ENCODE assay signal across 8 mouse cellular contexts in genomic region chr1:171122932-171123331, GRCm38 (mm10). TPM values are rescaled to one million over a fixed set of nuclear protein-coding genes. Genes with fewer than 3 reads are reported as not detected.
A peak's percentile ranks its signal among the peaks of the same experiment; 100 is the strongest.
DNase-seq lines count a peak whose midpoint lies in the region; ATAC-seq lines count a peak whose summit lies in the region.

No protein-coding gene starts in this region.

- H3K4me3 ChIP-seq in embryonic facial prominence, embryonic 12.5 days = no peak overlapping the region
- no peak overlapping the region for H3K4me3 ChIP-seq in kidney, embryonic 16.5 days (ENCODE audit: low read length)
- peak overlapping the region; percentile 12 for H3K4me3 ChIP-seq in megakaryocyte, embryonic 14.5 days (replicated peaks)
- no peak overlapping the region for H3K4me3 ChIP-seq in forebrain, embryonic 12.5 days (replicated peaks)

- DNase-seq in heart, adult 18-20 months = peak; percentile 52 to 53
- DNase-seq in heart, postnatal 25 days (ENCODE audit: low spot score) = no peak
- DNase-seq in frontal cortex, postnatal 36 days (ENCODE audit: low spot score in 2 of 2) = no peak
- no peak for DNase-seq in gastrocnemius, postnatal 36 days

- no peak overlapping the region for H3K4me2 ChIP-seq in embryonic facial prominence, embryonic 12.5 days (replicated peaks)
- no peak overlapping the region for H3K4me2 ChIP-seq in kidney, embryonic 16.5 days (replicated peaks; ENCODE audit: low read depth, low read length)
- H3K4me2 ChIP-seq in forebrain, embryonic 12.5 days = no peak overlapping the region

- H3K36me3 ChIP-seq in embryonic facial prominence, embryonic 12.5 days = peaks cover 3% of the 10 kb centered on the region
- peaks cover 4% of the 10 kb centered on the region; the same call in 1 of the 2 replicates for H3K36me3 ChIP-seq in kidney, embryonic 16.5 days (ENCODE audit: insufficient read depth, low read length)
- peaks cover 10% of the 10 kb centered on the region for H3K36me3 ChIP-seq in megakaryocyte, embryonic 14.5 days (replicated peaks; ENCODE audit: low read length)
- peaks cover 11% of the 10 kb centered on the region; the same call in 1 of the 2 replicates for H3K36me3 ChIP-seq in forebrain, embryonic 12.5 days (replicated peaks)

- H3K4me1 ChIP-seq in embryonic facial prominence, embryonic 12.5 days = 0 out of 2 replicates have a peak, but pooled peaks cover 7% of the 10 kb centered on the region
- no peaks in the 10 kb centered on the region for H3K4me1 ChIP-seq in kidney, embryonic 16.5 days (ENCODE audit: insufficient read depth, low read length)
- H3K4me1 ChIP-seq in megakaryocyte, embryonic 14.5 days = peaks cover 38% of the 10 kb centered on the region
- H3K4me1 ChIP-seq in forebrain, embryonic 12.5 days = no peaks in the 10 kb centered on the region

- intact Hi-C loops in heart, postnatal 25 days (cut with DNase I) = no loop called here
- intact Hi-C loops in gastrocnemius, postnatal 36 days (cut with DNase I) = loop anchor here (5.0 kb wide), 1 partner anchor 34 kb away; no protein-coding TSS in a partner anchor

- 39% methylated on average over 7 of the region's 7 CpGs for WGBS in embryonic facial prominence, embryonic 12.5 days
- 30% methylated on average over 7 of the region's 7 CpGs for WGBS in kidney, embryonic 16.5 days
- WGBS in forebrain, embryonic 12.5 days = 41% methylated on average over 7 of the region's 7 CpGs

- ATAC-seq in embryonic facial prominence, embryonic 12.5 days (ENCODE audit: insufficient number of reproducible peaks, insufficient read depth, low FRiP score, low TSS enrichment) = 0 out of 2 replicates have a peak, but pooled peaks have one; percentile 54
- ATAC-seq in kidney, embryonic 16.5 days (ENCODE audit: low FRiP score, low TSS enrichment) = peak; percentile 67; the same call in 1 of the 2 replicates
- no peak for ATAC-seq in forebrain, embryonic 12.5 days (ENCODE audit: low FRiP score)

- H3K9me3 ChIP-seq in embryonic facial prominence, embryonic 12.5 days = no peaks in the 10 kb centered on the region
- H3K9me3 ChIP-seq in kidney, embryonic 16.5 days (ENCODE audit: low read length) = no peaks in the 10 kb centered on the region
- no peaks in the 10 kb centered on the region for H3K9me3 ChIP-seq in megakaryocyte, embryonic 14.5 days
- H3K9me3 ChIP-seq in forebrain, embryonic 12.5 days = no peaks in the 10 kb centered on the region

- no peak overlapping the region for H3K9ac ChIP-seq in embryonic facial prominence, embryonic 12.5 days
- H3K9ac ChIP-seq in kidney, embryonic 16.5 days (replicated peaks; ENCODE audit: low read length) = no peak overlapping the region
- no peak overlapping the region for H3K9ac ChIP-seq in forebrain, embryonic 12.5 days

- H3K27ac ChIP-seq in embryonic facial prominence, embryonic 12.5 days = no peak overlapping the region
- no peak overlapping the region for H3K27ac ChIP-seq in kidney, embryonic 16.5 days (ENCODE audit: low read length)
- H3K27ac ChIP-seq in forebrain, embryonic 12.5 days = no peak overlapping the region

- H3K27me3 ChIP-seq in embryonic facial prominence, embryonic 12.5 days = no peaks in the 10 kb centered on the region
- H3K27me3 ChIP-seq in kidney, embryonic 16.5 days (ENCODE audit: insufficient read depth, low read length) = no peaks in the 10 kb centered on the region
- H3K27me3 ChIP-seq in megakaryocyte, embryonic 14.5 days (replicated peaks) = peaks cover 2% of the 10 kb centered on the region
- H3K27me3 ChIP-seq in forebrain, embryonic 12.5 days = no peaks in the 10 kb centered on the region

RNA-seq across cellular contexts. Expression of gene Cfap126, which starts 9.2 kb away (rescaled TPM):
- total RNA-seq in heart, adult 18-20 months (2021) = 1 to 10 TPM in 1 of 2 experiments, under 1 TPM in 1; 0.60 to 1.4 TPM
- 1 to 10 TPM in 1 of 2 experiments, under 1 TPM in 1; 0.34 to 1.1 TPM for total RNA-seq in heart, postnatal 25 days (2021)
- polyA plus RNA-seq in embryonic facial prominence, embryonic 12.5 days (2016; fragmentation: Nextera tagmentation; extraction: Ambion mirVana) = 1.4 and 1.8 TPM in 2 replicates
- 2.9 and 3.0 TPM in 2 replicates for polyA plus RNA-seq in kidney, embryonic 16.5 days (2015; fragmentation: Nextera tagmentation; extraction: Ambion mirVana)
- polyA plus RNA-seq in megakaryocyte, embryonic 14.5 days (2012; ENCODE audit: insufficient read depth, low replicate concordance) = not detected in 2 replicates
- under 1 TPM; 0.54 to 0.91 TPM for total RNA-seq in gastrocnemius, postnatal 36 days (2021)
- polyA plus RNA-seq in forebrain, embryonic 12.5 days (2016; fragmentation: Nextera tagmentation; extraction: Ambion mirVana) = 3.9 and 5.2 TPM in 2 replicates

RNA-seq across cellular contexts. Expression of gene Sdhc, which starts 27.5 kb away (rescaled TPM):
- total RNA-seq in heart, adult 18-20 months (2021) = 1,000 to 10,000 TPM; 1,188 to 1,220 TPM
- total RNA-seq in heart, postnatal 25 days (2021) = 1,000 to 10,000 TPM; 1,121 to 1,186 TPM
- 210 and 216 TPM in 2 replicates for polyA plus RNA-seq in embryonic facial prominence, embryonic 12.5 days (2016; fragmentation: Nextera tagmentation; extraction: Ambion mirVana)
- polyA plus RNA-seq in kidney, embryonic 16.5 days (2015; fragmentation: Nextera tagmentation; extraction: Ambion mirVana) = 340 TPM in 2 replicates
- 22.4 and 93.6 TPM in 2 replicates for polyA plus RNA-seq in megakaryocyte, embryonic 14.5 days (2012; ENCODE audit: insufficient read depth, low replicate concordance)
- total RNA-seq in gastrocnemius, postnatal 36 days (2021) = 100 to 1,000 TPM; 691 to 738 TPM
- 218 and 236 TPM in 2 replicates for polyA plus RNA-seq in forebrain, embryonic 12.5 days (2016; fragmentation: Nextera tagmentation; extraction: Ambion mirVana)

RNA-seq across cellular contexts. Expression of gene Mpz, which starts 27.6 kb away (rescaled TPM):
- total RNA-seq in heart, adult 18-20 months (2021) = under 1 TPM; 0.55 to 0.75 TPM
- total RNA-seq in heart, postnatal 25 days (2021) = 1 to 10 TPM in 1 of 2 experiments, under 1 TPM in 1; 0.29 to 6.7 TPM
- polyA plus RNA-seq in embryonic facial prominence, embryonic 12.5 days (2016; fragmentation: Nextera tagmentation; extraction: Ambion mirVana) = 4.5 and 4.7 TPM in 2 replicates
- 0.57 and 0.68 TPM in 2 replicates for polyA plus RNA-seq in kidney, embryonic 16.5 days (2015; fragmentation: Nextera tagmentation; extraction: Ambion mirVana)
- 3.7 TPM in 1 of 2 replicates, not detected in the other for polyA plus RNA-seq in megakaryocyte, embryonic 14.5 days (2012; ENCODE audit: insufficient read depth, low replicate concordance)
- total RNA-seq in gastrocnemius, postnatal 36 days (2021) = 100 to 1,000 TPM in 1 of 2 experiments, 10 to 100 TPM in 1; 33.1 to 105 TPM
- 0.54 and 1.0 TPM in 2 replicates for polyA plus RNA-seq in forebrain, embryonic 12.5 days (2016; fragmentation: Nextera tagmentation; extraction: Ambion mirVana)

RNA-seq across cellular contexts. Expression of gene Fcgr3, which starts 58.2 kb away (rescaled TPM):
- total RNA-seq in heart, adult 18-20 months (2021) = 10 to 100 TPM; 12.7 to 12.9 TPM
- 10 to 100 TPM; 12.5 to 15.6 TPM for total RNA-seq in heart, postnatal 25 days (2021)
- 6.0 and 6.5 TPM in 2 replicates for polyA plus RNA-seq in embryonic facial prominence, embryonic 12.5 days (2016; fragmentation: Nextera tagmentation; extraction: Ambion mirVana)
- polyA plus RNA-seq in kidney, embryonic 16.5 days (2015; fragmentation: Nextera tagmentation; extraction: Ambion mirVana) = 8.8 and 9.0 TPM in 2 replicates
- polyA plus RNA-seq in megakaryocyte, embryonic 14.5 days (2012; ENCODE audit: insufficient read depth, low replicate concordance) = 9.2 TPM in 1 of 2 replicates, not detected in the other
- total RNA-seq in gastrocnemius, postnatal 36 days (2021) = 1 to 10 TPM; 2.6 to 4.6 TPM
- polyA plus RNA-seq in forebrain, embryonic 12.5 days (2016; fragmentation: Nextera tagmentation; extraction: Ambion mirVana) = 4.8 and 4.9 TPM in 2 replicates

Comparison
In these comparisons a context has a peak if more than half of its experiments do, and no peak if none do; other contexts are left out.
1. DNase-seq: peak in heart, adult 18-20 months (2 of 2); none in heart, postnatal 25 days (single experiment), frontal cortex, postnatal 36 days (0 of 2) and gastrocnemius, postnatal 36 days (0 of 2).